Mouse (Mus musculus): ENCODE results near the gene Hmgn2. TPM values are rescaled to one million over a fixed set of nuclear protein-coding genes. Genes with fewer than 3 reads are reported as not detected.

The Hmgn2 gene
- polyA plus RNA-seq (2012; ENCODE audit: insufficient read depth, insufficient read length, missing spikeins) = 222 and 234 TPM in 2 replicates

- peak within 1 kb of the TSS; percentile 82 for H3K4me3 ChIP-seq (ENCODE audit: insufficient read depth, low read length)
- H3K27ac ChIP-seq (ENCODE audit: insufficient read depth, low read depth, low read length) = peak within 1 kb of the TSS; percentile 94
- H3K4me1 ChIP-seq (ENCODE audit: control insufficient read depth, insufficient read depth, low read length) = peaks cover 5% of the 10 kb centered on the region; the same call in 1 of the 2 replicates
- TF ChIP-seq POLR2A (IDR thresholded peaks at IDR 0.05; ENCODE audit: borderline replicate concordance, low read depth, low read length) (no peak), CTCF (IDR thresholded peaks at IDR 0.05; ENCODE audit: low read depth, low read length) (no peak)
Observed at GRCm38 (mm10) chr4:133968150-133968921, at the start of gene Hmgn2. Hmgn2 (minus strand) TSS chr4:133968650.

GRCm38 (mm10) chr4:134017201-134017865 is 48.9 kb upstream of the Hmgn2 start:
- H3K4me3 ChIP-seq (ENCODE audit: insufficient read depth, low read length) = no peak overlapping the region
- no peak overlapping the region for H3K27ac ChIP-seq (ENCODE audit: insufficient read depth, low read depth, low read length)
- no peak for TF ChIP-seq POLR2A (IDR thresholded peaks at IDR 0.05; ENCODE audit: borderline replicate concordance, low read depth, low read length)
- no peak for TF ChIP-seq CTCF (IDR thresholded peaks at IDR 0.05; ENCODE audit: low read depth, low read length)
- no peaks in the 10 kb centered on the region for H3K4me1 ChIP-seq (ENCODE audit: control insufficient read depth, insufficient read depth, low read length)

- Histone ChIP-seq H3K4me3 (ENCODE audit: insufficient read depth, low read length) (no peak overlapping the region), H3K27ac (ENCODE audit: insufficient read depth, low read depth, low read length) (no peak overlapping the region), H3K4me1 (ENCODE audit: control insufficient read depth, insufficient read depth, low read length) (no peaks in the 10 kb centered on the region)
- no peak for TF ChIP-seq CTCF (IDR thresholded peaks at IDR 0.05; ENCODE audit: low read depth, low read length)
- no peak for TF ChIP-seq POLR2A (IDR thresholded peaks at IDR 0.05; ENCODE audit: borderline replicate concordance, low read depth, low read length)
Observed at GRCm38 (mm10) chr4:134016767-134017166, 48.3 kb upstream of the Hmgn2 start.

GRCm38 (mm10) chr4:134016208-134016607 is 47.8 kb upstream of the Hmgn2 start:
- H3K27ac ChIP-seq (ENCODE audit: insufficient read depth, low read depth, low read length) = no peak overlapping the region
- H3K4me1 ChIP-seq (ENCODE audit: control insufficient read depth, insufficient read depth, low read length) = no peaks in the 10 kb centered on the region
- H3K4me3 ChIP-seq (ENCODE audit: insufficient read depth, low read length) = no peak overlapping the region
- TF ChIP-seq POLR2A (IDR thresholded peaks at IDR 0.05; ENCODE audit: borderline replicate concordance, low read depth, low read length) = no peak
- no peak for TF ChIP-seq CTCF (IDR thresholded peaks at IDR 0.05; ENCODE audit: low read depth, low read length)

- Histone ChIP-seq H3K4me3 (ENCODE audit: insufficient read depth, low read length) (no peak overlapping the region), H3K27ac (ENCODE audit: insufficient read depth, low read depth, low read length) (no peak overlapping the region), H3K4me1 (ENCODE audit: control insufficient read depth, insufficient read depth, low read length) (no peaks in the 10 kb centered on the region)
- TF ChIP-seq CTCF (IDR thresholded peaks at IDR 0.05; ENCODE audit: low read depth, low read length) (no peak), POLR2A (IDR thresholded peaks at IDR 0.05; ENCODE audit: borderline replicate concordance, low read depth, low read length) (no peak)
Observed at GRCm38 (mm10) chr4:134012858-134013528, 44.5 kb upstream of the Hmgn2 start.

GRCm38 (mm10) chr4:134011450-134012414 is 43.3 kb upstream of the Hmgn2 start:
- TF ChIP-seq CTCF (IDR thresholded peaks at IDR 0.05; ENCODE audit: low read depth, low read length) (no peak), POLR2A (IDR thresholded peaks at IDR 0.05; ENCODE audit: borderline replicate concordance, low read depth, low read length) (no peak)
- Histone ChIP-seq H3K4me3 (ENCODE audit: insufficient read depth, low read length) (no peak overlapping the region), H3K4me1 (ENCODE audit: control insufficient read depth, insufficient read depth, low read length) (no peaks in the 10 kb centered on the region), H3K27ac (ENCODE audit: insufficient read depth, low read depth, low read length) (no peak overlapping the region)

GRCm38 (mm10) chr4:134009709-134010108 is 41.3 kb upstream of the Hmgn2 start:
- Histone ChIP-seq H3K4me3 (ENCODE audit: insufficient read depth, low read length) (no peak overlapping the region), H3K27ac (ENCODE audit: insufficient read depth, low read depth, low read length) (no peak overlapping the region), H3K4me1 (ENCODE audit: control insufficient read depth, insufficient read depth, low read length) (peaks cover 8% of the 10 kb centered on the region)
- no peak for TF ChIP-seq POLR2A (IDR thresholded peaks at IDR 0.05; ENCODE audit: borderline replicate concordance, low read depth, low read length)
- no peak for TF ChIP-seq CTCF (IDR thresholded peaks at IDR 0.05; ENCODE audit: low read depth, low read length)

GRCm38 (mm10) chr4:134006845-134007244 is 38.4 kb upstream of the Hmgn2 start:
- no peak overlapping the region for H3K27ac ChIP-seq (ENCODE audit: insufficient read depth, low read depth, low read length)
- H3K4me3 ChIP-seq (ENCODE audit: insufficient read depth, low read length) = no peak overlapping the region
- H3K4me1 ChIP-seq (ENCODE audit: control insufficient read depth, insufficient read depth, low read length) = peaks cover 12% of the 10 kb centered on the region
- TF ChIP-seq POLR2A (IDR thresholded peaks at IDR 0.05; ENCODE audit: borderline replicate concordance, low read depth, low read length) (no peak), CTCF (IDR thresholded peaks at IDR 0.05; ENCODE audit: low read depth, low read length) (no peak)
